In genomic region chr11:107662666-107663065, GRCm38 (mm10) we compare ENCODE assay signal across 15 mouse cellular contexts. TPM values are rescaled to one million over a fixed set of nuclear protein-coding genes. Genes with fewer than 3 reads are reported as not detected.
A peak's percentile ranks its signal among the peaks of the same experiment; 100 is the strongest.
DNase-seq lines count a peak whose midpoint lies in the region.
"Had no signal": no experiment of that assay in that cellular context is flagged by ENCODE, and none has a peak within 500 bp of the region (broad histone marks: within the 10 kb centered on the region; RNA-seq: fewer than 3 reads in every experiment).

No protein-coding gene starts in this region.

- intact Hi-C loops in gastrocnemius, postnatal 14 days (cut with DNase I; ENCODE audit: low total_unique reads) = no loop called here
- intact Hi-C loops in gastrocnemius, postnatal 36 days (cut with DNase I) = no loop called here

- peak; percentile 56 for DNase-seq in gastrocnemius, adult 18-20 months (ENCODE audit: low spot score)
- DNase-seq in gastrocnemius, postnatal 14 days = no peak
- peak; percentile 20 for DNase-seq in gastrocnemius, postnatal 25 days
- no peak for DNase-seq in gastrocnemius, postnatal 36 days
- DNase-seq in skeletal muscle tissue, adult 2 months (ENCODE audit: low read depth, low spot score) = peak; percentile 62
- DNase-seq in adrenal gland, postnatal 4 days (ENCODE audit: low spot score in 2 of 2) = no peak
- DNase-seq: adrenal gland, adult 2 months; adrenal gland, postnatal 10 days; adrenal gland, postnatal 25 days; cerebellum, adult 11-12 months; cerebellum, adult 2 months; cerebellum, adult 9-10 months; cerebellum, postnatal 10 days; cerebellum, postnatal 25 days had no signal

RNA-seq across cellular contexts. Expression of gene Cacng1, which starts 53.7 kb away (rescaled TPM):
- total RNA-seq in gastrocnemius, adult 18-20 months (2021) = 100 to 1,000 TPM; 326 to 377 TPM
- 100 to 1,000 TPM; 332 to 394 TPM for total RNA-seq in gastrocnemius, postnatal 14 days (2021)
- 100 to 1,000 TPM; 226 to 264 TPM for total RNA-seq in gastrocnemius, postnatal 25 days (2021)
- 100 to 1,000 TPM; 254 to 261 TPM for total RNA-seq in gastrocnemius, postnatal 36 days (2021)
- 10 to 100 TPM in 1 of 2 experiments, 1 to 10 TPM in 1; 2.4 to 11.1 TPM for total RNA-seq in adrenal gland, postnatal 4 days (2021)
- total RNA-seq: adrenal gland, adult 2 months; adrenal gland, postnatal 25 days; MEL had no signal

Comparison
In these comparisons a context has a peak if more than half of its experiments do, and no peak if none do; other contexts are left out.
1. DNase-seq: peak in gastrocnemius, adult 18-20 months (single experiment), gastrocnemius, postnatal 25 days (single experiment) and skeletal muscle tissue, adult 2 months (single experiment); none in gastrocnemius, postnatal 14 days (single experiment), gastrocnemius, postnatal 36 days (0 of 2) and adrenal gland, postnatal 4 days (0 of 2).
2. RNA of gene Cacng1, which starts 53.7 kb away (total RNA-seq): 332 to 394 TPM in gastrocnemius, postnatal 14 days, 326 to 377 TPM in gastrocnemius, adult 18-20 months, 226 to 264 TPM in gastrocnemius, postnatal 25 days and 254 to 261 TPM in gastrocnemius, postnatal 36 days; 2.4 to 11.1 TPM in adrenal gland, postnatal 4 days; every median in the first group is over 10 times any median in the second.